Mouse (Mus musculus): ENCODE measurements around the gene Npas3.

Npas3 gene

GRCm38 (mm10) chr12:53295747-53296146 lies 47.3 kb downstream of the Npas3 start:
- no peak for DNase-seq

- DNase-seq = no peak
Measured at GRCm38 (mm10) chr12:53297946-53298840, 49.7 kb downstream of the Npas3 start.

GRCm38 (mm10) chr12:53300964-53301363 lies 52.5 kb downstream of the Npas3 start:
- DNase-seq = no peak

GRCm38 (mm10) chr12:53302129-53302528 lies 53.7 kb downstream of the Npas3 start:
- no peak for DNase-seq

- DNase-seq = no peak
Measured at GRCm38 (mm10) chr12:53316715-53317114, 68.2 kb downstream of the Npas3 start.

- DNase-seq = no peak
Measured at GRCm38 (mm10) chr12:53317801-53318200, 69.3 kb downstream of the Npas3 start.

GRCm38 (mm10) chr12:53320526-53320925 lies 72.0 kb downstream of the Npas3 start:
- no peak for DNase-seq

GRCm38 (mm10) chr12:53321018-53321417 lies 72.5 kb downstream of the Npas3 start:
- DNase-seq = no peak

- no peak for DNase-seq
Measured at GRCm38 (mm10) chr12:53321944-53322343, 73.5 kb downstream of the Npas3 start.

GRCm38 (mm10) chr12:53327653-53328188 lies 79.2 kb downstream of the Npas3 start:
- no peak for DNase-seq

GRCm38 (mm10) chr12:53328257-53328736 lies 79.8 kb downstream of the Npas3 start:
- DNase-seq = no peak

- DNase-seq = no peak
Measured at GRCm38 (mm10) chr12:53330141-53330540, 81.7 kb downstream of the Npas3 start.

GRCm38 (mm10) chr12:53331391-53331790 lies 82.9 kb downstream of the Npas3 start:
- no peak for DNase-seq

GRCm38 (mm10) chr12:53331800-53332199 lies 83.3 kb downstream of the Npas3 start:
- DNase-seq = no peak

GRCm38 (mm10) chr12:53333251-53333650 lies 84.8 kb downstream of the Npas3 start:
- DNase-seq = no peak

GRCm38 (mm10) chr12:53338349-53338948 lies 90.0 kb downstream of the Npas3 start:
- no peak for DNase-seq

- no peak for DNase-seq
Measured at GRCm38 (mm10) chr12:53342741-53343140, 94.3 kb downstream of the Npas3 start.

GRCm38 (mm10) chr12:53351860-53352259 lies 103.4 kb downstream of the Npas3 start:
- DNase-seq = no peak

- DNase-seq = no peak
Measured at GRCm38 (mm10) chr12:53365751-53366150, 117.3 kb downstream of the Npas3 start.

- no peak for DNase-seq
Measured at GRCm38 (mm10) chr12:53384851-53385250, 136.4 kb downstream of the Npas3 start.

- no peak for DNase-seq
Measured at GRCm38 (mm10) chr12:53405856-53406255, 157.4 kb downstream of the Npas3 start.

GRCm38 (mm10) chr12:53407776-53408175 lies 159.3 kb downstream of the Npas3 start:
- no peak for DNase-seq

- DNase-seq = no peak
Measured at GRCm38 (mm10) chr12:53409711-53410110, 161.2 kb downstream of the Npas3 start.

- DNase-seq = no peak
Measured at GRCm38 (mm10) chr12:53410647-53411046, 162.2 kb downstream of the Npas3 start.

Data from cerebellum, postnatal 36 days (tissue).